Mouse (Mus musculus) myocyte (in vitro differentiated cells): ENCODE measurements around the gene Xrcc4. TPM values are rescaled to one million over a fixed set of nuclear protein-coding genes. Genes with fewer than 3 reads are reported as not detected.

Experiments used
- H3K27me3 ChIP-seq: one replicate; pipeline ENCODE4 v1.6.1; 2011; ENCODE audit not compliant: control insufficient read depth, insufficient read depth, insufficient read length
- H3K36me3 ChIP-seq: one replicate; pipeline ENCODE4 v1.6.1; 2011; ENCODE audit not compliant: control insufficient read depth, insufficient read depth
- H3K4me2 ChIP-seq: one replicate; pipeline ENCODE4 v1.6.1; 2011; ENCODE audit warnings: low read depth, control low read depth
- H3K4me3 ChIP-seq: one replicate; pipeline ENCODE4 v1.5.1; 2011; ENCODE audit warnings: mild to moderate bottlenecking, control low read depth, moderate library complexity
- H3K79me2 ChIP-seq: one replicate; pipeline ENCODE4 v1.6.1; 2011; ENCODE audit not compliant: control insufficient read depth, insufficient read depth
- H3ac ChIP-seq: one replicate; pipeline ENCODE4 v1.6.1; 2011; ENCODE audit not compliant: control insufficient read depth, insufficient read length
- CEBPB ChIP-seq: IDR thresholded peaks from 2 replicates; pipeline ENCODE4 v1.6.1; 2011; ENCODE audit warnings: mild to moderate bottlenecking, moderate library complexity; ENCODE audit not compliant: poor library complexity, insufficient read depth, severe bottlenecking
- E2F4 ChIP-seq: IDR thresholded peaks from one replicate; pipeline ENCODE4 v1.6.1; 2011; ENCODE audit warnings: mild to moderate bottlenecking, control low read depth, moderate library complexity; ENCODE audit not compliant: insufficient read depth
- MAX ChIP-seq: IDR thresholded peaks from one replicate; pipeline ENCODE4 v1.6.1; 2011; ENCODE audit warnings: low read depth, mild to moderate bottlenecking, control low read depth
- MYOD1 ChIP-seq, 3 experiments: IDR thresholded peaks; one replicate each; pipeline ENCODE4 v1.6.1; 2011; ENCODE audit warnings: control low read depth in 2 of 3, low read depth in 2 of 3, mild to moderate bottlenecking in 2 of 3, moderate library complexity in 1 of 3; ENCODE audit not compliant: insufficient read length in 2 of 3, control insufficient read depth in 1 of 3
- MYOG ChIP-seq, 3 experiments: IDR thresholded peaks; one replicate each; pipeline ENCODE4 v1.6.1; 2011; ENCODE audit warnings: control low read depth in 2 of 3, low read depth in 2 of 3, mild to moderate bottlenecking in 2 of 3; ENCODE audit not compliant: insufficient read length in 2 of 3, control insufficient read depth in 1 of 3, insufficient read depth in 1 of 3
- POLR2A ChIP-seq: IDR thresholded peaks from one replicate; pipeline ENCODE4 v1.6.1; 2011; ENCODE audit warnings: low read depth, mild to moderate bottlenecking, control low read depth, moderate library complexity; ENCODE audit not compliant: insufficient read length
- POLR2AphosphoS2 ChIP-seq: IDR thresholded peaks from one replicate; pipeline ENCODE4 v1.6.1; 2011; ENCODE audit warnings: low read depth, control low read depth; ENCODE audit not compliant: insufficient read length
- REST ChIP-seq: IDR thresholded peaks from one replicate; pipeline ENCODE4 v1.6.1; 2011; ENCODE audit warnings: mild to moderate bottlenecking, control low read depth, moderate library complexity; ENCODE audit not compliant: insufficient read depth, insufficient read length
- SRF ChIP-seq: IDR thresholded peaks from one replicate; pipeline ENCODE4 v1.6.1; 2011; ENCODE audit warnings: low read depth; ENCODE audit not compliant: control insufficient read depth, insufficient read length
- TCF12 ChIP-seq: IDR thresholded peaks from one replicate; pipeline ENCODE4 v1.6.1; 2011; ENCODE audit warnings: mild to moderate bottlenecking, control low read depth; ENCODE audit not compliant: poor library complexity, insufficient read depth, severe bottlenecking
- TCF3 ChIP-seq: IDR thresholded peaks from one replicate; pipeline ENCODE4 v1.6.1; 2011; ENCODE audit warnings: low read depth, control low read depth; ENCODE audit not compliant: insufficient read length
- USF1 ChIP-seq: IDR thresholded peaks from one replicate; pipeline ENCODE4 v1.6.1; 2011; ENCODE audit warnings: low read depth, mild to moderate bottlenecking, control low read depth, moderate library complexity
- polyA plus RNA-seq: library from polyadenylated mRNA; unstranded; fragments of >200 nt; fragmentation: generic; extraction: Trizol; gene quantifications from one replicate; pipeline ENCODE4 v1.2.1, GENCODE M21; 2012; ENCODE audit warnings: missing spikeins

The Xrcc4 gene
- polyA plus RNA-seq, 1 experiment = 7.6 TPM

GRCm38 (mm10) chr13:89797721-89798120 is 291.7 kb downstream of the Xrcc4 start:
- Histone ChIP-seq H3K27me3 (no peaks in the 10 kb centered on the region), H3K79me2 (no peaks in the 10 kb centered on the region), H3ac (no peak overlapping the region), H3K36me3 (no peaks in the 10 kb centered on the region), H3K4me2 (no peak overlapping the region), H3K4me3 (no peak overlapping the region)
- no peak for TF ChIP-seq MAX
- TF ChIP-seq TCF3 = no peak
- no peak for TF ChIP-seq USF1
- TF ChIP-seq E2F4 = no peak
- TF ChIP-seq MYOD1 (IDR thresholded peaks at IDR 0.05; ENCODE audit: control insufficient read depth in 1 of 3, insufficient read length in 2 of 3, low read depth in 2 of 3) = no peak
- TF ChIP-seq SRF = no peak
- no peak for TF ChIP-seq MYOG (IDR thresholded peaks at IDR 0.05; ENCODE audit: control insufficient read depth in 1 of 3, insufficient read depth in 1 of 3, insufficient read length in 2 of 3, low read depth in 2 of 3)
- TF ChIP-seq POLR2A = no peak
- TF ChIP-seq CEBPB = no peak

- Histone ChIP-seq H3K4me2 (no peak overlapping the region), H3K4me3 (no peak overlapping the region), H3K27me3 (no peaks in the 10 kb centered on the region), H3ac (no peak overlapping the region), H3K36me3 (no peaks in the 10 kb centered on the region), H3K79me2 (no peaks in the 10 kb centered on the region)
- TF ChIP-seq TCF12 (no peak), TCF3 (no peak), CEBPB (no peak), MAX (no peak)
These were observed 297.9 kb downstream of the Xrcc4 start for GRCm38 (mm10) chr13:89791475-89791874.

- Histone ChIP-seq H3ac (no peak overlapping the region), H3K27me3 (no peaks in the 10 kb centered on the region), H3K36me3 (no peaks in the 10 kb centered on the region), H3K79me2 (no peaks in the 10 kb centered on the region), H3K4me2 (no peak overlapping the region), H3K4me3 (no peak overlapping the region)
- TF ChIP-seq SRF (no peak), CEBPB (no peak)
These were observed 306.5 kb downstream of the Xrcc4 start for GRCm38 (mm10) chr13:89782886-89783285.

GRCm38 (mm10) chr13:89780276-89780675 is 309.1 kb downstream of the Xrcc4 start:
- Histone ChIP-seq H3K4me2 (no peak overlapping the region), H3K36me3 (no peaks in the 10 kb centered on the region), H3K27me3 (no peaks in the 10 kb centered on the region), H3K79me2 (no peaks in the 10 kb centered on the region), H3ac (no peak overlapping the region), H3K4me3 (no peak overlapping the region)
- TF ChIP-seq SRF (no peak), MAX (no peak), REST (no peak), USF1 (no peak), POLR2AphosphoS2 (no peak), TCF12 (no peak), MYOD1 (IDR thresholded peaks at IDR 0.05; ENCODE audit: control insufficient read depth in 1 of 3, insufficient read length in 2 of 3, low read depth in 2 of 3) (no peak), E2F4 (no peak), TCF3 (no peak)

- Histone ChIP-seq H3K79me2 (no peaks in the 10 kb centered on the region), H3ac (no peak overlapping the region), H3K4me3 (no peak overlapping the region), H3K36me3 (no peaks in the 10 kb centered on the region), H3K4me2 (no peak overlapping the region), H3K27me3 (no peaks in the 10 kb centered on the region)
- no peak for TF ChIP-seq MYOD1 (IDR thresholded peaks at IDR 0.05; ENCODE audit: control insufficient read depth in 1 of 3, insufficient read length in 2 of 3, low read depth in 2 of 3)
- no peak for TF ChIP-seq USF1
- TF ChIP-seq E2F4 = no peak
- TF ChIP-seq REST = no peak
- TF ChIP-seq SRF = no peak
- no peak for TF ChIP-seq POLR2A
- no peak for TF ChIP-seq MAX
- TF ChIP-seq CEBPB = no peak
- no peak for TF ChIP-seq TCF12
- TF ChIP-seq TCF3 = no peak
- no peak for TF ChIP-seq MYOG (IDR thresholded peaks at IDR 0.05; ENCODE audit: control insufficient read depth in 1 of 3, insufficient read depth in 1 of 3, insufficient read length in 2 of 3, low read depth in 2 of 3)
- TF ChIP-seq POLR2AphosphoS2 = no peak
These were observed 310.0 kb downstream of the Xrcc4 start for GRCm38 (mm10) chr13:89779208-89779911.
